In genomic region chr8:117197551-117197950, GRCm38 (mm10) we compare ENCODE assay signal across 8 mouse cellular contexts. TPM values are rescaled to one million over a fixed set of nuclear protein-coding genes. Genes with fewer than 3 reads are reported as not detected.
DNase-seq lines count a peak whose midpoint lies in the region; ATAC-seq and TF ChIP-seq lines count a peak whose summit lies in the region.

No protein-coding gene starts in this region.

- H3K4me2 ChIP-seq in heart, embryonic 11.5 days: peak overlapping the region; percentile 33
- H3K4me2 ChIP-seq in lung, embryonic 15.5 days: no peak overlapping the region
- no peak overlapping the region for H3K4me2 ChIP-seq in forebrain, postnatal 0 days (ENCODE audit: low read depth)
- no peak overlapping the region for H3K4me2 ChIP-seq in neural tube, embryonic 13.5 days
- no peak overlapping the region for H3K4me2 ChIP-seq in kidney, embryonic 16.5 days (replicated peaks; ENCODE audit: low read depth, low read length)

- ATAC-seq in heart, embryonic 11.5 days (replicated peaks; ENCODE audit: insufficient number of reproducible peaks, low FRiP score, low TSS enrichment): no peak
- ATAC-seq in lung, embryonic 15.5 days (ENCODE audit: borderline replicate concordance, extremely low read depth, low FRiP score, low TSS enrichment): no peak
- ATAC-seq in forebrain, postnatal 0 days: no peak
- ATAC-seq in neural tube, embryonic 13.5 days (ENCODE audit: low read depth): peak; percentile 23; the same call in 1 of the 2 replicates
- ATAC-seq in kidney, embryonic 16.5 days (ENCODE audit: low FRiP score, low TSS enrichment): no peak

- no peak overlapping the region for H3K9ac ChIP-seq in heart, embryonic 11.5 days (ENCODE audit: low read depth, low read length)
- H3K9ac ChIP-seq in lung, embryonic 15.5 days: no peak overlapping the region
- no peak overlapping the region for H3K9ac ChIP-seq in forebrain, postnatal 0 days
- H3K9ac ChIP-seq in neural tube, embryonic 13.5 days: no peak overlapping the region
- H3K9ac ChIP-seq in kidney, embryonic 16.5 days (replicated peaks; ENCODE audit: low read length): no peak overlapping the region

- H3K4me1 ChIP-seq in heart, embryonic 11.5 days (ENCODE audit: control insufficient read depth, insufficient read depth, low read length): peaks cover 39% of the 10 kb centered on the region
- H3K4me1 ChIP-seq in lung, embryonic 15.5 days: peaks cover 62% of the 10 kb centered on the region
- no peaks in the 10 kb centered on the region for H3K4me1 ChIP-seq in forebrain, postnatal 0 days (ENCODE audit: insufficient read depth)
- peaks cover 24% of the 10 kb centered on the region for H3K4me1 ChIP-seq in neural tube, embryonic 13.5 days (replicated peaks)
- peaks cover 42% of the 10 kb centered on the region for H3K4me1 ChIP-seq in kidney, embryonic 16.5 days (ENCODE audit: insufficient read depth, low read length)

- H3K27ac ChIP-seq in heart, embryonic 11.5 days (ENCODE audit: low read depth, low read length): peak overlapping the region; percentile 46
- H3K27ac ChIP-seq in lung, embryonic 15.5 days: peak overlapping the region; percentile 96
- 0 out of 2 replicates have a peak overlapping the region, but pooled peaks have one; percentile 40 for H3K27ac ChIP-seq in forebrain, postnatal 0 days (ENCODE audit: low read depth, low read length)
- 0 out of 2 replicates have a peak overlapping the region, but pooled peaks have one; percentile 38 for H3K27ac ChIP-seq in neural tube, embryonic 13.5 days (replicated peaks)
- H3K27ac ChIP-seq in kidney, embryonic 16.5 days (ENCODE audit: low read length): no peak overlapping the region

- H3K36me3 ChIP-seq in heart, embryonic 11.5 days (ENCODE audit: control insufficient read depth, insufficient read depth, low read length): peaks cover 15% of the 10 kb centered on the region
- peaks cover 42% of the 10 kb centered on the region for H3K36me3 ChIP-seq in lung, embryonic 15.5 days
- H3K36me3 ChIP-seq in forebrain, postnatal 0 days (ENCODE audit: insufficient read depth): peaks cover 43% of the 10 kb centered on the region
- H3K36me3 ChIP-seq in neural tube, embryonic 13.5 days: peaks cover 63% of the 10 kb centered on the region
- H3K36me3 ChIP-seq in kidney, embryonic 16.5 days (ENCODE audit: insufficient read depth, low read length): peaks cover 39% of the 10 kb centered on the region

- no peak for TF ChIP-seq CTCF in forebrain, postnatal 0 days (IDR thresholded peaks at IDR 0.05; ENCODE audit: low read depth)

- WGBS in heart, embryonic 11.5 days (ENCODE audit: insufficient replicate concordance): 79% methylated on average over 6 of the region's 6 CpGs
- 65% methylated on average over 6 of the region's 6 CpGs for WGBS in lung, embryonic 15.5 days
- 84% methylated on average over 6 of the region's 6 CpGs for WGBS in forebrain, postnatal 0 days
- WGBS in neural tube, embryonic 13.5 days: 90% methylated on average over 6 of the region's 6 CpGs
- 88% methylated on average over 6 of the region's 6 CpGs for WGBS in kidney, embryonic 16.5 days

- H3K4me3 ChIP-seq in heart, embryonic 11.5 days (ENCODE audit: low read depth, low read length): no peak overlapping the region
- H3K4me3 ChIP-seq in lung, embryonic 15.5 days: no peak overlapping the region
- no peak overlapping the region for H3K4me3 ChIP-seq in forebrain, postnatal 0 days (ENCODE audit: low read depth, low read length)
- no peak overlapping the region for H3K4me3 ChIP-seq in neural tube, embryonic 13.5 days
- H3K4me3 ChIP-seq in kidney, embryonic 16.5 days (ENCODE audit: low read length): no peak overlapping the region

- no peaks in the 10 kb centered on the region for H3K9me3 ChIP-seq in heart, embryonic 11.5 days (replicated peaks; ENCODE audit: control insufficient read depth, low read length)
- H3K9me3 ChIP-seq in lung, embryonic 15.5 days: no peaks in the 10 kb centered on the region
- H3K9me3 ChIP-seq in forebrain, postnatal 0 days (ENCODE audit: low read length): no peaks in the 10 kb centered on the region
- no peaks in the 10 kb centered on the region for H3K9me3 ChIP-seq in neural tube, embryonic 13.5 days
- no peaks in the 10 kb centered on the region for H3K9me3 ChIP-seq in kidney, embryonic 16.5 days (ENCODE audit: low read length)

- H3K27me3 ChIP-seq in heart, embryonic 11.5 days (ENCODE audit: control insufficient read depth, insufficient read depth, low read length): no peaks in the 10 kb centered on the region
- no peaks in the 10 kb centered on the region for H3K27me3 ChIP-seq in lung, embryonic 15.5 days
- no peaks in the 10 kb centered on the region for H3K27me3 ChIP-seq in forebrain, postnatal 0 days (ENCODE audit: insufficient read depth, low read length)
- no peaks in the 10 kb centered on the region for H3K27me3 ChIP-seq in neural tube, embryonic 13.5 days
- no peaks in the 10 kb centered on the region for H3K27me3 ChIP-seq in kidney, embryonic 16.5 days (ENCODE audit: insufficient read depth, low read length)

- no peak for DNase-seq in heart, adult 11 months
- no peak for DNase-seq in lung, postnatal 25 days (ENCODE audit: low spot score)
- DNase-seq in forebrain, postnatal 0 days: no peak
- no peak for DNase-seq in urinary bladder, postnatal 14 days (ENCODE audit: low spot score)

RNA-seq across cellular contexts. Expression of gene Gan, which starts 39.6 kb away (rescaled TPM):
- 1.4 and 1.7 TPM in 2 replicates for polyA plus RNA-seq in heart, embryonic 11.5 days (2014; fragmentation: Nextera tagmentation; extraction: Ambion mirVana)
- polyA plus RNA-seq in lung, embryonic 15.5 days (2015; fragmentation: Nextera tagmentation; extraction: Ambion mirVana): 2.1 and 2.3 TPM in 2 replicates
- 9.4 and 13.6 TPM in 2 replicates for total RNA-seq in forebrain, postnatal 0 days (2014; rRNA removed)
- 3.2 and 4.8 TPM in 2 replicates for polyA plus RNA-seq in forebrain, postnatal 0 days (2015; fragmentation: Nextera tagmentation; extraction: Ambion mirVana)
- 2.4 and 2.6 TPM in 2 replicates for polyA plus RNA-seq in neural tube, embryonic 13.5 days (2015; fragmentation: Nextera tagmentation; extraction: Ambion mirVana)
- polyA plus RNA-seq in kidney, embryonic 16.5 days (2015; fragmentation: Nextera tagmentation; extraction: Ambion mirVana): 1.6 and 1.8 TPM in 2 replicates

RNA-seq across cellular contexts. Expression of gene Cmip, which starts 59.3 kb away (rescaled TPM):
- polyA plus RNA-seq in heart, embryonic 11.5 days (2014; fragmentation: Nextera tagmentation; extraction: Ambion mirVana): 8.6 and 9.2 TPM in 2 replicates
- polyA plus RNA-seq in lung, embryonic 15.5 days (2015; fragmentation: Nextera tagmentation; extraction: Ambion mirVana): 18.8 and 21.7 TPM in 2 replicates
- total RNA-seq in forebrain, postnatal 0 days (2014; rRNA removed): 139 and 204 TPM in 2 replicates
- polyA plus RNA-seq in forebrain, postnatal 0 days (2015; fragmentation: Nextera tagmentation; extraction: Ambion mirVana): 126 and 192 TPM in 2 replicates
- 106 and 115 TPM in 2 replicates for polyA plus RNA-seq in neural tube, embryonic 13.5 days (2015; fragmentation: Nextera tagmentation; extraction: Ambion mirVana)
- 20.4 and 21.0 TPM in 2 replicates for polyA plus RNA-seq in kidney, embryonic 16.5 days (2015; fragmentation: Nextera tagmentation; extraction: Ambion mirVana)
